Mouse (Mus musculus): ENCODE results near the gene Ankrd23.

The Ankrd23 gene

GRCm38 (mm10) chr1:36522210-36522609 is 14.5 kb downstream of the Ankrd23 start:
- DNase-seq (ENCODE audit: low spot score in 2 of 2), result no peak

- DNase-seq (ENCODE audit: low spot score in 2 of 2), result no peak
These were observed 17.1 kb downstream of the Ankrd23 start for GRCm38 (mm10) chr1:36519626-36520025.

GRCm38 (mm10) chr1:36518259-36518658 is 18.4 kb downstream of the Ankrd23 start:
- no peak for DNase-seq (ENCODE audit: low spot score in 2 of 2)

- no peak for DNase-seq (ENCODE audit: low spot score in 2 of 2)
These were observed 23.0 kb downstream of the Ankrd23 start for GRCm38 (mm10) chr1:36513718-36514117.

GRCm38 (mm10) chr1:36513310-36513709 is 23.4 kb downstream of the Ankrd23 start:
- DNase-seq (ENCODE audit: low spot score in 2 of 2), result no peak

- DNase-seq (ENCODE audit: low spot score in 2 of 2), result no peak
These were observed 23.8 kb downstream of the Ankrd23 start for GRCm38 (mm10) chr1:36512966-36513280.

- peak; percentile 36 to 43 for DNase-seq (ENCODE audit: low spot score in 2 of 2)
These were observed 24.4 kb downstream of the Ankrd23 start for GRCm38 (mm10) chr1:36512089-36512965.

- peak; percentile 99 for DNase-seq (ENCODE audit: low spot score in 2 of 2)
These were observed 25.2 kb downstream of the Ankrd23 start, which contains the start of gene Cnnm3 for GRCm38 (mm10) chr1:36511289-36512021. TSS of gene Cnnm3 (plus strand) at chr1:36511867.

GRCm38 (mm10) chr1:36508238-36508637 is 28.4 kb downstream of the Ankrd23 start:
- DNase-seq (ENCODE audit: low spot score in 2 of 2), result no peak

GRCm38 (mm10) chr1:36501261-36501660 is 35.4 kb downstream of the Ankrd23 start:
- peak; percentile 54 to 61 for DNase-seq (ENCODE audit: low spot score in 2 of 2)

GRCm38 (mm10) chr1:36497312-36497711 is 39.4 kb downstream of the Ankrd23 start:
- DNase-seq (ENCODE audit: low spot score in 2 of 2), result no peak

- DNase-seq (ENCODE audit: low spot score in 2 of 2), result no peak
These were observed 40.0 kb downstream of the Ankrd23 start for GRCm38 (mm10) chr1:36496719-36497118.

GRCm38 (mm10) chr1:36493299-36493698 is 43.4 kb downstream of the Ankrd23 start:
- DNase-seq (ENCODE audit: low spot score in 2 of 2), result no peak

GRCm38 (mm10) chr1:36492416-36493139 is 44.1 kb downstream of the Ankrd23 start:
- no peak for DNase-seq (ENCODE audit: low spot score in 2 of 2)

- DNase-seq (ENCODE audit: low spot score in 2 of 2), result no peak
These were observed 47.0 kb downstream of the Ankrd23 start for GRCm38 (mm10) chr1:36489661-36490060.

- DNase-seq (ENCODE audit: low spot score in 2 of 2), result no peak
These were observed 49.6 kb downstream of the Ankrd23 start for GRCm38 (mm10) chr1:36487111-36487510.

- DNase-seq (ENCODE audit: low spot score in 2 of 2), result no peak
These were observed 51.6 kb downstream of the Ankrd23 start for GRCm38 (mm10) chr1:36485080-36485479.

GRCm38 (mm10) chr1:36483825-36484224 is 52.9 kb downstream of the Ankrd23 start:
- no peak for DNase-seq (ENCODE audit: low spot score in 2 of 2)

Data from spleen, postnatal 36 days (tissue).